Mouse (Mus musculus): ENCODE results near the gene Gm45808. TPM values are rescaled to one million over a fixed set of nuclear protein-coding genes. Genes with fewer than 3 reads are reported as not detected.

Gene Gm45808
- total and polyA plus RNA-seq, 2 experiments from 2014 or later, result 1.6 TPM; not detected in 1

DNA sequence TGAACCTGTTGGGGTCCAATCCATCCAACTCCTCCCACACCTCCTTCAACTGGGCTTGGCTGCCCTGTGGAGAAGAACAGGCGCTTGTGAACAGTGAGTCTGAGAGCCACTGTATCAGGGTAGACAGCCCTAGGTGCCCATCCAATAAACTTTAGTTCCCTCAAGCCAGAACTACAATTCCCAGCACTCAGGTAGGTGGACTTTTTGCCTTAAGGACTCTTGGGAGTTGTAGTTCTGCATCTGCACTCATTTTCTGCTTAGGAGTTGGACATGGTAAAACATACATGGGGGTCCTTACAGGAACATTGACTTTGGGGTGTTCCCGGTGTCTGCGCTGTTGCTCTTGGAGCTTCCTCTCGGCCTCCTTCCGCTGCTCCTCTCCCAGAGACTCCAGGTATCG lies 11.8 kb upstream of the Gm45808 start:
- no peak overlapping the region for H3K4me2 ChIP-seq (ENCODE audit: low read depth, low read length, poor library complexity, severe bottlenecking)
- no peaks in the 10 kb centered on the region for H3K9me3 ChIP-seq (ENCODE audit: low read length)
- H3K27me3 ChIP-seq (ENCODE audit: insufficient read depth, low read length), result no peaks in the 10 kb centered on the region
- H3K4me3 ChIP-seq (ENCODE audit: low read depth, low read length), result no peak overlapping the region
- no peak overlapping the region for H3K9ac ChIP-seq (replicated peaks; ENCODE audit: low read length, poor library complexity, severe bottlenecking)
- H3K4me1 ChIP-seq (ENCODE audit: insufficient read depth, low read length), result no peaks in the 10 kb centered on the region
- peaks cover 77% of the 10 kb centered on the region for H3K36me3 ChIP-seq (ENCODE audit: insufficient read depth, low read length)
- ATAC-seq (ENCODE audit: low FRiP score), result no peak
- H3K27ac ChIP-seq (ENCODE audit: low read depth, low read length), result no peak overlapping the region
- no peak for DNase-seq (ENCODE audit: low spot score)
- no peak for TF ChIP-seq CTCF (IDR thresholded peaks at IDR 0.05)
- 96% methylated on average over 6 of the region's 6 CpGs for WGBS

DNA sequence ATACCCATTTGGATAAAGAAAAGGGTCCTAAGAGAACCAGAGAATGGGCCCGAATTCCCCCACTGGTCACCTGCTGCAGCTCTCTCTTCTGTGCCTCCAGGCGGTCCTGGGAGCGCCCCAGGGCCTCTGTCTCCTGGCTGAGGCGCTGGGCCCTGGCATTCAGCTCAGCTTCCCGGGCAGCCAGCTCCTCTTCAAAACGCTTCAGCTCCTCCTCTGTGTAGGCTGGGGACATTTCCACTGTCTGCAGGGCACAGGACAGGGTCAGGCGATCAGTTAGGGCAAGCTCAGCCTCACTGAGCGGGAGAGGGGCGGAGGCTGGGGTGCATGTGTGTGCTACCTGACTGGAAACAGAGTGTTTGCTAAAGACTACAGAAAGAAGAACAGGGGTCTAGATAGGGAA lies 7.9 kb upstream of the Gm45808 start:
- WGBS, result 86% methylated on average over 9 of the region's 9 CpGs
- Histone ChIP-seq H3K9ac (replicated peaks; ENCODE audit: low read length, poor library complexity, severe bottlenecking) (no peak overlapping the region), H3K27ac (ENCODE audit: low read depth, low read length) (no peak overlapping the region), H3K4me3 (ENCODE audit: low read depth, low read length) (no peak overlapping the region), H3K9me3 (ENCODE audit: low read length) (no peaks in the 10 kb centered on the region), H3K4me2 (ENCODE audit: low read depth, low read length, poor library complexity, severe bottlenecking) (no peak overlapping the region), H3K4me1 (ENCODE audit: insufficient read depth, low read length) (no peaks in the 10 kb centered on the region), H3K36me3 (ENCODE audit: insufficient read depth, low read length) (peaks cover 66% of the 10 kb centered on the region), H3K27me3 (ENCODE audit: insufficient read depth, low read length) (no peaks in the 10 kb centered on the region)
- DNase-seq (ENCODE audit: low spot score) (no peak), ATAC-seq (ENCODE audit: low FRiP score) (no peak)
- TF ChIP-seq CTCF (IDR thresholded peaks at IDR 0.05), result no peak

DNA sequence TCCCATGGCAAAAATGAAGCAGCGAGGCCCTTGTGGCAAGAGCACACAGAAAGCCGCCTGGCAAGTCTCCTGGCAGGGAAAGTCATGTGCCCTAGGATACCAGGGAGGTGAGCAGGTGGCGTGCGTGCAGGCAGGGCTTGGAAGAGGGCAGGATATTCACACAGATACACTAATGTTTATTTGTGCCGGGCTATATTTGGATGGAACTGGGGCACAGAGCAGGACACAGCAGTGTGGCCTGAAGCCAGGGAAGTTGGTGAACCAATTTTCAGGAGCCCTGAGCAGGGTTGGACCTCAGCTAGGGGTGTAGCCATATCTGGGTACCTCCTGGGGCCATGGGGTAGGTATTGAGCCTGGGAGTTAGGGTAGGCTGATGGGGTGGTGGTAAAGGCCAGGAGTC lies 6.3 kb upstream of the Gm45808 start:
- no peaks in the 10 kb centered on the region for H3K27me3 ChIP-seq (ENCODE audit: insufficient read depth, low read length)
- H3K4me3 ChIP-seq (ENCODE audit: low read depth, low read length), result no peak overlapping the region
- no peak for TF ChIP-seq CTCF (IDR thresholded peaks at IDR 0.05)
- no peaks in the 10 kb centered on the region for H3K9me3 ChIP-seq (ENCODE audit: low read length)
- H3K27ac ChIP-seq (ENCODE audit: low read depth, low read length), result no peak overlapping the region
- H3K36me3 ChIP-seq (ENCODE audit: insufficient read depth, low read length), result peaks cover 51% of the 10 kb centered on the region
- DNase-seq (ENCODE audit: low spot score) (no peak), ATAC-seq (ENCODE audit: low FRiP score) (no peak)
- H3K4me2 ChIP-seq (ENCODE audit: low read depth, low read length, poor library complexity, severe bottlenecking), result no peak overlapping the region
- no peak overlapping the region for H3K9ac ChIP-seq (replicated peaks; ENCODE audit: low read length, poor library complexity, severe bottlenecking)
- 0 out of 2 replicates have a peak, but pooled peaks cover 3% of the 10 kb centered on the region for H3K4me1 ChIP-seq (ENCODE audit: insufficient read depth, low read length)
- WGBS, result 90% methylated on average over 5 of the region's 5 CpGs

- H3K27me3 ChIP-seq (ENCODE audit: insufficient read depth, low read length), result no peaks in the 10 kb centered on the region
- H3K4me3 ChIP-seq (ENCODE audit: low read depth, low read length), result no peak overlapping the region
- no peaks in the 10 kb centered on the region for H3K9me3 ChIP-seq (ENCODE audit: low read length)
- ATAC-seq (ENCODE audit: low FRiP score) (no peak), DNase-seq (ENCODE audit: low spot score) (no peak)
- H3K9ac ChIP-seq (replicated peaks; ENCODE audit: low read length, poor library complexity, severe bottlenecking), result no peak overlapping the region
- peaks cover 45% of the 10 kb centered on the region for H3K36me3 ChIP-seq (ENCODE audit: insufficient read depth, low read length)
- WGBS, result 97% methylated on average over 8 of the region's 8 CpGs
- H3K27ac ChIP-seq (ENCODE audit: low read depth, low read length), result no peak overlapping the region
- no peak overlapping the region for H3K4me2 ChIP-seq (ENCODE audit: low read depth, low read length, poor library complexity, severe bottlenecking)
- no peak for TF ChIP-seq CTCF (IDR thresholded peaks at IDR 0.05)
- 0 out of 2 replicates have a peak, but pooled peaks cover 3% of the 10 kb centered on the region for H3K4me1 ChIP-seq (ENCODE audit: insufficient read depth, low read length)
Observed at GRCm38 (mm10) chr7:45492225-45492844, 5.7 kb upstream of the Gm45808 start.

DNA sequence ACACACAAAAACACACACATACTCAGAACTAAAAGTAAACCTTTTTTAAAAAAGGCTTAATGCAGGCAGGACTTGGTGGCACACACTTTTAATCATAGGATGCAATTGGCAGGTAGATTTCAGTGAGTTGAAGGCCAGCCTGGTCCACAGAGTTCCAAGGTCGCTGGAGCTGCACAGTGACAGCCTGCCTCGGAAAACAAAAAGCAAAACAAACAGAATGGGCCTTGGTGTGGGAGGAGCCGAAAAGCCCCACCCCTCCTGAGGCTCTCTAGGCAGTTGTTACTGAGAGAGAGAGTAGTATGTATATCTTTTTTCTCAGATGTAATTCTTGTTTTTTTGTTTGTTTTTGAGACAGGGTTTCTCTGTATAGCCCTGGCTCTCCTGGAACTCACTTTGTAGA lies 4.7 kb upstream of the Gm45808 start:
- 28% methylated on average over 3 of the region's 3 CpGs for WGBS

DNA sequence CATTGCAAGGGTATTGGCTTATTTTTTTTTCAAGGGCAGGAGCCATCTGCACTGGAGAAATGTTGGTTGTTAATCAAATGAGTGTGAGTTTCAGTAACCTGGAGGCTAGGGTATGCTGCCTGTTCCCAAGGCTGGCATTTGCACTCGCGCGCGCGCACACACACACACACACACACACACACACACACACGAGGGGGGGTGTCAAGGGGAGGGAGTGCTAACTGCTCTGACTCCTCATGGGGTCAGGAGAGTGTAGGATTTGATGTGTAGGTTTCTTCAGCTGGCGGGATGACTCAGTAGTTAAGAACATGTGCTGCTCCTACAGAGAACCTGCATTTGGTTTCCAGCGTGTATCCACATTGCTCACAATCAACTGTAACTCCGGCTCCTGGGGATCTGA lies 4.2 kb upstream of the Gm45808 start:
- no peak overlapping the region for H3K27ac ChIP-seq (ENCODE audit: low read depth, low read length)

More for the DNA sequence above, 4.7 kb upstream of the Gm45808 start:
- Histone ChIP-seq H3K27ac (ENCODE audit: low read depth, low read length) (no peak overlapping the region), H3K4me1 (ENCODE audit: insufficient read depth, low read length) (0 out of 2 replicates have a peak, but pooled peaks cover 3% of the 10 kb centered on the region), H3K9me3 (ENCODE audit: low read length) (no peaks in the 10 kb centered on the region), H3K4me3 (ENCODE audit: low read depth, low read length) (no peak overlapping the region), H3K9ac (replicated peaks; ENCODE audit: low read length, poor library complexity, severe bottlenecking) (no peak overlapping the region), H3K27me3 (ENCODE audit: insufficient read depth, low read length) (no peaks in the 10 kb centered on the region), H3K36me3 (ENCODE audit: insufficient read depth, low read length) (peaks cover 35% of the 10 kb centered on the region), H3K4me2 (ENCODE audit: low read depth, low read length, poor library complexity, severe bottlenecking) (no peak overlapping the region)
- TF ChIP-seq CTCF (IDR thresholded peaks at IDR 0.05), result no peak
- ATAC-seq (ENCODE audit: low FRiP score), result no peak
- DNase-seq (ENCODE audit: low spot score), result no peak

More for the DNA sequence above, 4.2 kb upstream of the Gm45808 start:
- no peak overlapping the region for H3K4me3 ChIP-seq (ENCODE audit: low read depth, low read length)
- DNase-seq (ENCODE audit: low spot score), result no peak
- H3K4me2 ChIP-seq (ENCODE audit: low read depth, low read length, poor library complexity, severe bottlenecking), result no peak overlapping the region
- H3K36me3 ChIP-seq (ENCODE audit: insufficient read depth, low read length), result peaks cover 31% of the 10 kb centered on the region
- H3K4me1 ChIP-seq (ENCODE audit: insufficient read depth, low read length), result 0 out of 2 replicates have a peak, but pooled peaks cover 3% of the 10 kb centered on the region
- no peaks in the 10 kb centered on the region for H3K27me3 ChIP-seq (ENCODE audit: insufficient read depth, low read length)
- no peak for TF ChIP-seq CTCF (IDR thresholded peaks at IDR 0.05)
- H3K9me3 ChIP-seq (ENCODE audit: low read length), result no peaks in the 10 kb centered on the region
- no peak overlapping the region for H3K9ac ChIP-seq (replicated peaks; ENCODE audit: low read length, poor library complexity, severe bottlenecking)
- WGBS, result 52% methylated on average over 9 of the region's 9 CpGs
- no peak for ATAC-seq (ENCODE audit: low FRiP score)

Data from midbrain, postnatal 0 days (tissue).